Mouse (Mus musculus) ES-Bruce4 (cell line): ENCODE data around the gene Tnfrsf11a. TPM values are rescaled to one million over a fixed set of nuclear protein-coding genes. Genes with fewer than 3 reads are reported as not detected.

ENCODE experiments used
- H3K27ac ChIP-seq: 2 replicates; pipeline ENCODE4 v1.5.1; 2012; ENCODE audit warnings: low read length, inconsistent platforms; ENCODE audit not compliant: insufficient read depth
- H3K27me3 ChIP-seq: 2 replicates; pipeline ENCODE4 v1.6.1; 2012; ENCODE audit warnings: mild to moderate bottlenecking, low read length, inconsistent platforms; ENCODE audit not compliant: control insufficient read depth, poor library complexity, insufficient read depth, severe bottlenecking
- H3K36me3 ChIP-seq: 2 replicates; pipeline ENCODE4 v1.6.1; 2012; ENCODE audit warnings: inconsistent platforms, mild to moderate bottlenecking, low read length, moderate library complexity; ENCODE audit not compliant: control insufficient read depth, poor library complexity, insufficient read depth, severe bottlenecking
- H3K4me1 ChIP-seq: one replicate; pipeline ENCODE4 v1.8.1; 2011; ENCODE audit warnings: low read length; ENCODE audit not compliant: control insufficient read depth, insufficient read depth
- H3K4me3 ChIP-seq: 2 replicates; pipeline ENCODE4 v1.5.1; 2011; ENCODE audit warnings: low read depth, mild to moderate bottlenecking, low read length
- H3K9ac ChIP-seq: 2 replicates; pipeline ENCODE4 v1.6.1; 2012; ENCODE audit warnings: low read depth, mild to moderate bottlenecking, inconsistent platforms; ENCODE audit not compliant: poor library complexity, severe bottlenecking
- H3K9me3 ChIP-seq: replicated peaks from 2 replicates; pipeline ENCODE4 v1.6.1; 2012; ENCODE audit warnings: mild to moderate bottlenecking, low read length, inconsistent platforms; ENCODE audit not compliant: control insufficient read depth, poor library complexity, insufficient read depth, severe bottlenecking
- CTCF ChIP-seq: IDR thresholded peaks from one replicate; pipeline ENCODE4 v1.8.1; 2011; ENCODE audit warnings: low read depth, low read length
- EP300 ChIP-seq: IDR thresholded peaks from 2 replicates; pipeline ENCODE4 v1.6.1; 2011; ENCODE audit warnings: low read depth, low read length; ENCODE audit not compliant: insufficient read depth
- POLR2A ChIP-seq: IDR thresholded peaks from one replicate; pipeline ENCODE4 v1.8.1; 2011; ENCODE audit warnings: low read length; ENCODE audit not compliant: insufficient read depth
- polyA plus RNA-seq: library from polyadenylated mRNA; stranded (reverse); fragments of >200 nt; gene quantifications from 2 replicates; pipeline ENCODE4 v1.2.4, GENCODE M21; 2011; ENCODE audit warnings: low read depth; ENCODE audit not compliant: missing spikeins, insufficient read depth, insufficient read length

Tnfrsf11a gene
- polyA plus RNA-seq, 1 experiment, result 1.1 TPM

GRCm38 (mm10) chr1:105794670-105795069 is 14.2 kb downstream of the Tnfrsf11a start:
- no peaks in the 10 kb centered on the region for H3K27me3 ChIP-seq
- no peak overlapping the region for H3K4me3 ChIP-seq
- H3K27ac ChIP-seq, result no peak overlapping the region
- H3K4me1 ChIP-seq, result no peaks in the 10 kb centered on the region
- no peaks in the 10 kb centered on the region for H3K36me3 ChIP-seq
- no peaks in the 10 kb centered on the region for H3K9me3 ChIP-seq
- TF ChIP-seq POLR2A (no peak), EP300 (no peak), CTCF (no peak)
- no peak overlapping the region for H3K9ac ChIP-seq

GRCm38 (mm10) chr1:105795705-105796104 is 15.2 kb downstream of the Tnfrsf11a start:
- no peak overlapping the region for H3K27ac ChIP-seq
- no peaks in the 10 kb centered on the region; the same call in 1 of the 2 replicates for H3K27me3 ChIP-seq
- TF ChIP-seq EP300, result no peak
- no peak for TF ChIP-seq CTCF
- no peak for TF ChIP-seq POLR2A

GRCm38 (mm10) chr1:105800570-105800969 is 20.1 kb downstream of the Tnfrsf11a start:
- H3K36me3 ChIP-seq, result no peaks in the 10 kb centered on the region
- no peak overlapping the region for H3K9ac ChIP-seq
- H3K27me3 ChIP-seq, result no peaks in the 10 kb centered on the region; the same call in 1 of the 2 replicates
- TF ChIP-seq POLR2A (no peak), CTCF (no peak), EP300 (no peak)
- no peak overlapping the region for H3K27ac ChIP-seq
- no peaks in the 10 kb centered on the region for H3K9me3 ChIP-seq
- H3K4me1 ChIP-seq, result no peaks in the 10 kb centered on the region
- H3K4me3 ChIP-seq, result no peak overlapping the region

More at GRCm38 (mm10) chr1:105795705-105796104, 15.2 kb downstream of the Tnfrsf11a start:
- no peaks in the 10 kb centered on the region for H3K9me3 ChIP-seq
- H3K36me3 ChIP-seq, result no peaks in the 10 kb centered on the region
- no peaks in the 10 kb centered on the region for H3K4me1 ChIP-seq
- no peak overlapping the region for H3K4me3 ChIP-seq
- H3K9ac ChIP-seq, result no peak overlapping the region

GRCm38 (mm10) chr1:105801252-105801651 is 20.7 kb downstream of the Tnfrsf11a start:
- no peak for TF ChIP-seq EP300
- TF ChIP-seq POLR2A, result no peak
- no peak for TF ChIP-seq CTCF
- Histone ChIP-seq H3K36me3 (no peaks in the 10 kb centered on the region), H3K4me3 (no peak overlapping the region), H3K9ac (no peak overlapping the region), H3K9me3 (no peaks in the 10 kb centered on the region), H3K27me3 (no peaks in the 10 kb centered on the region; the same call in 1 of the 2 replicates), H3K4me1 (no peaks in the 10 kb centered on the region), H3K27ac (no peak overlapping the region)

- Histone ChIP-seq H3K4me3 (no peak overlapping the region), H3K27ac (no peak overlapping the region), H3K27me3 (no peaks in the 10 kb centered on the region; the same call in 1 of the 2 replicates), H3K36me3 (no peaks in the 10 kb centered on the region), H3K9me3 (no peaks in the 10 kb centered on the region), H3K4me1 (no peaks in the 10 kb centered on the region), H3K9ac (no peak overlapping the region)
- TF ChIP-seq CTCF (no peak), POLR2A (no peak), EP300 (no peak)
Measured at GRCm38 (mm10) chr1:105802941-105803340, 22.4 kb downstream of the Tnfrsf11a start.

GRCm38 (mm10) chr1:105804285-105804684 is 23.8 kb downstream of the Tnfrsf11a start:
- Histone ChIP-seq H3K9me3 (no peaks in the 10 kb centered on the region), H3K4me1 (no peaks in the 10 kb centered on the region), H3K9ac (no peak overlapping the region), H3K4me3 (no peak overlapping the region), H3K36me3 (no peaks in the 10 kb centered on the region), H3K27me3 (no peaks in the 10 kb centered on the region; the same call in 1 of the 2 replicates), H3K27ac (no peak overlapping the region)
- no peak for TF ChIP-seq CTCF
- no peak for TF ChIP-seq EP300
- TF ChIP-seq POLR2A, result no peak

GRCm38 (mm10) chr1:105805565-105805964 is 25.0 kb downstream of the Tnfrsf11a start:
- Histone ChIP-seq H3K9me3 (no peaks in the 10 kb centered on the region), H3K36me3 (no peaks in the 10 kb centered on the region), H3K9ac (no peak overlapping the region), H3K27ac (no peak overlapping the region), H3K27me3 (no peaks in the 10 kb centered on the region; the same call in 1 of the 2 replicates), H3K4me3 (no peak overlapping the region), H3K4me1 (no peaks in the 10 kb centered on the region)
- TF ChIP-seq EP300 (no peak), POLR2A (no peak), CTCF (no peak)
